Mouse (Mus musculus) E14TG2a.4 (cell line): Measurements from ENCODE around the gene Smok3c.

Experiments used
- CTCF ChIP-seq: conservative IDR thresholded peaks from 2 replicates; pipeline ENCODE4 v1.5.1; 2014; ENCODE audit warnings: low read length
- NANOG ChIP-seq: IDR thresholded peaks from 2 replicates; pipeline ENCODE4 v1.6.1; 2014; ENCODE audit warnings: borderline replicate concordance, low read length, mixed read lengths
- POU5F1 ChIP-seq: IDR thresholded peaks from 2 replicates; pipeline ENCODE4 v1.6.1; 2014; ENCODE audit warnings: low read length, borderline replicate concordance

DNA sequence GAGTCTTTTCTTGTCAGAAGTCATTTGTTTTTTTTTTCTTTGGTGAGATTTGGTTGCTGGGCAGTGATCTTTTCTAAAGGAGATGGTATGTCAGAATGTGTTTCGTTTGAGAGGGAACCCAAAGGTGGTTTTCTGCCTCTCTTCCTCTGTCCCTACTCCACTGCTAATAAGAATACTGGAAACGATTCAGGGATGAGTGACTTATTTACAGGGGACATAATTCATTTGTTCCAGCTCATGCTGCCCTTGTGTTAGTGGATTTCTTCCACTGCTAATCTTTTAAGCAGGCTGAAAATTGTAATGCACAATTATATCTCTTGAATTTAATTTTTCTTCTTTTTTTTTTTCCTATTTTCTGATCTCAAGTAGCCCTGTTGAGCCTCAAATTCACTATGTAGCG is 33.8 kb downstream of the Smok3c start:
- no peak for TF ChIP-seq CTCF
- no peak for TF ChIP-seq POU5F1
- no peak for TF ChIP-seq NANOG
